Mouse (Mus musculus): Measurements from ENCODE around the gene Rgs18. TPM values are rescaled to one million over a fixed set of nuclear protein-coding genes. Genes with fewer than 3 reads are reported as not detected.

Rgs18 gene
- 4.0 and 4.5 TPM in 2 replicates for polyA plus RNA-seq (2015; fragmentation: Nextera tagmentation; extraction: Ambion mirVana)

- no peaks in the 10 kb centered on the region for H3K36me3 ChIP-seq (ENCODE audit: insufficient read depth, low read length)
- H3K27me3 ChIP-seq (replicated peaks; ENCODE audit: insufficient read depth, low read length), result no peaks in the 10 kb centered on the region
- no peak for TF ChIP-seq EP300 (IDR thresholded peaks at IDR 0.05)
- TF ChIP-seq CTCF (IDR thresholded peaks at IDR 0.05), result no peak
- DNase-seq (ENCODE audit: low spot score), result peak; percentile 25
- H3K4me3 ChIP-seq (ENCODE audit: low read depth, low read length), result no peak within 1 kb of the TSS
- no peaks in the 10 kb centered on the region for H3K9me3 ChIP-seq (ENCODE audit: low read length)
- ATAC-seq, result no peak
- 75% methylated on average over 5 of the region's 5 CpGs for WGBS
- H3K27ac ChIP-seq (ENCODE audit: low read length), result no peak within 1 kb of the TSS
- no peaks in the 10 kb centered on the region for H3K4me1 ChIP-seq (ENCODE audit: insufficient read depth, low read depth, low read length)
- H3K9ac ChIP-seq (replicated peaks; ENCODE audit: low read depth), result no peak within 1 kb of the TSS
- no peak within 1 kb of the TSS for H3K4me2 ChIP-seq (replicated peaks; ENCODE audit: low read depth, low read length)
Observed at GRCm38 (mm10) chr1:144775331-144775730, at the start of gene Rgs18. TSS of gene Rgs18 (minus strand) at chr1:144775435.

- DNase-seq (ENCODE audit: low spot score) (no peak), ATAC-seq (no peak)
- H3K9ac ChIP-seq (replicated peaks; ENCODE audit: low read depth), result no peak overlapping the region
- H3K4me1 ChIP-seq (ENCODE audit: insufficient read depth, low read depth, low read length), result no peaks in the 10 kb centered on the region
- no peaks in the 10 kb centered on the region for H3K27me3 ChIP-seq (replicated peaks; ENCODE audit: insufficient read depth, low read length)
- H3K27ac ChIP-seq (ENCODE audit: low read length), result no peak overlapping the region
- no peak overlapping the region for H3K4me3 ChIP-seq (ENCODE audit: low read depth, low read length)
- WGBS, result 55% methylated on average over 1 of the region's 1 CpGs
- H3K36me3 ChIP-seq (ENCODE audit: insufficient read depth, low read length), result no peaks in the 10 kb centered on the region
- TF ChIP-seq EP300 (IDR thresholded peaks at IDR 0.05) (no peak), CTCF (IDR thresholded peaks at IDR 0.05) (no peak)
- H3K4me2 ChIP-seq (replicated peaks; ENCODE audit: low read depth, low read length), result no peak overlapping the region
- H3K9me3 ChIP-seq (ENCODE audit: low read length), result no peaks in the 10 kb centered on the region
Observed at GRCm38 (mm10) chr1:144774394-144774793, 841 bp downstream of the Rgs18 start.

GRCm38 (mm10) chr1:144766218-144766617, 9.0 kb downstream of the Rgs18 start:
- 39% methylated on average over 2 of the region's 2 CpGs for whole genome bisulfite sequencing
- no peak for ATAC-seq
- no peaks in the 10 kb centered on the region for H3K9me3 ChIP-seq (ENCODE audit: low read length)

GRCm38 (mm10) chr1:144760792-144761191, 14.4 kb downstream of the Rgs18 start:
- WGBS, result 86% methylated on average over 3 of the region's 3 CpGs

More at GRCm38 (mm10) chr1:144766218-144766617, 9.0 kb downstream of the Rgs18 start:
- H3K36me3 ChIP-seq (ENCODE audit: insufficient read depth, low read length), result no peaks in the 10 kb centered on the region
- no peak overlapping the region for H3K4me2 ChIP-seq (replicated peaks; ENCODE audit: low read depth, low read length)
- H3K4me3 ChIP-seq (ENCODE audit: low read depth, low read length), result no peak overlapping the region
- no peak overlapping the region for H3K27ac ChIP-seq (ENCODE audit: low read length)
- DNase-seq (ENCODE audit: low spot score), result no peak
- no peaks in the 10 kb centered on the region for H3K27me3 ChIP-seq (replicated peaks; ENCODE audit: insufficient read depth, low read length)
- no peak overlapping the region for H3K9ac ChIP-seq (replicated peaks; ENCODE audit: low read depth)
- no peaks in the 10 kb centered on the region for H3K4me1 ChIP-seq (ENCODE audit: insufficient read depth, low read depth, low read length)
- TF ChIP-seq EP300 (IDR thresholded peaks at IDR 0.05), result no peak
- no peak for TF ChIP-seq CTCF (IDR thresholded peaks at IDR 0.05)

GRCm38 (mm10) chr1:144750763-144751162, 24.5 kb downstream of the Rgs18 start:
- H3K27ac ChIP-seq (ENCODE audit: low read length), result no peak overlapping the region
- 69% methylated on average over 3 of the region's 3 CpGs for WGBS
- TF ChIP-seq EP300 (IDR thresholded peaks at IDR 0.05) (no peak), CTCF (IDR thresholded peaks at IDR 0.05) (no peak)
- no peak overlapping the region for H3K9ac ChIP-seq (replicated peaks; ENCODE audit: low read depth)
- H3K4me1 ChIP-seq (ENCODE audit: insufficient read depth, low read depth, low read length), result no peaks in the 10 kb centered on the region
- no peaks in the 10 kb centered on the region for H3K36me3 ChIP-seq (ENCODE audit: insufficient read depth, low read length)
- no peak overlapping the region for H3K4me2 ChIP-seq (replicated peaks; ENCODE audit: low read depth, low read length)
- ATAC-seq (no peak), DNase-seq (ENCODE audit: low spot score) (no peak)
- H3K9me3 ChIP-seq (ENCODE audit: low read length), result no peaks in the 10 kb centered on the region
- no peaks in the 10 kb centered on the region for H3K27me3 ChIP-seq (replicated peaks; ENCODE audit: insufficient read depth, low read length)
- H3K4me3 ChIP-seq (ENCODE audit: low read depth, low read length), result no peak overlapping the region

More at GRCm38 (mm10) chr1:144760792-144761191, 14.4 kb downstream of the Rgs18 start:
- no peaks in the 10 kb centered on the region for H3K9me3 ChIP-seq (ENCODE audit: low read length)
- no peaks in the 10 kb centered on the region for H3K27me3 ChIP-seq (replicated peaks; ENCODE audit: insufficient read depth, low read length)
- no peak overlapping the region for H3K9ac ChIP-seq (replicated peaks; ENCODE audit: low read depth)
- no peaks in the 10 kb centered on the region for H3K4me1 ChIP-seq (ENCODE audit: insufficient read depth, low read depth, low read length)
- DNase-seq (ENCODE audit: low spot score) (no peak), ATAC-seq (no peak)
- no peak overlapping the region for H3K4me2 ChIP-seq (replicated peaks; ENCODE audit: low read depth, low read length)
- no peak overlapping the region for H3K27ac ChIP-seq (ENCODE audit: low read length)
- no peak for TF ChIP-seq EP300 (IDR thresholded peaks at IDR 0.05)
- TF ChIP-seq CTCF (IDR thresholded peaks at IDR 0.05), result no peak
- no peak overlapping the region for H3K4me3 ChIP-seq (ENCODE audit: low read depth, low read length)
- H3K36me3 ChIP-seq (ENCODE audit: insufficient read depth, low read length), result no peaks in the 10 kb centered on the region

GRCm38 (mm10) chr1:144746182-144746581, 29.1 kb downstream of the Rgs18 start:
- ATAC-seq, result no peak
- WGBS, result 87% methylated on average over 1 of the region's 1 CpGs
- TF ChIP-seq EP300 (IDR thresholded peaks at IDR 0.05), result no peak
- TF ChIP-seq CTCF (IDR thresholded peaks at IDR 0.05), result no peak
- Histone ChIP-seq H3K9me3 (ENCODE audit: low read length) (no peaks in the 10 kb centered on the region), H3K9ac (replicated peaks; ENCODE audit: low read depth) (no peak overlapping the region), H3K4me1 (ENCODE audit: insufficient read depth, low read depth, low read length) (no peaks in the 10 kb centered on the region), H3K4me2 (replicated peaks; ENCODE audit: low read depth, low read length) (no peak overlapping the region), H3K36me3 (ENCODE audit: insufficient read depth, low read length) (no peaks in the 10 kb centered on the region), H3K4me3 (ENCODE audit: low read depth, low read length) (no peak overlapping the region), H3K27ac (ENCODE audit: low read length) (no peak overlapping the region), H3K27me3 (replicated peaks; ENCODE audit: insufficient read depth, low read length) (no peaks in the 10 kb centered on the region)
- DNase-seq (ENCODE audit: low spot score), result no peak

GRCm38 (mm10) chr1:144737739-144738138, 37.5 kb downstream of the Rgs18 start:
- no peak for ATAC-seq
- Histone ChIP-seq H3K9me3 (ENCODE audit: low read length) (no peaks in the 10 kb centered on the region), H3K4me1 (ENCODE audit: insufficient read depth, low read depth, low read length) (no peaks in the 10 kb centered on the region), H3K4me2 (replicated peaks; ENCODE audit: low read depth, low read length) (no peak overlapping the region), H3K9ac (replicated peaks; ENCODE audit: low read depth) (no peak overlapping the region), H3K27ac (ENCODE audit: low read length) (no peak overlapping the region), H3K4me3 (ENCODE audit: low read depth, low read length) (no peak overlapping the region), H3K27me3 (replicated peaks; ENCODE audit: insufficient read depth, low read length) (no peaks in the 10 kb centered on the region), H3K36me3 (ENCODE audit: insufficient read depth, low read length) (no peaks in the 10 kb centered on the region)
- no peak for DNase-seq (ENCODE audit: low spot score)
- 79% methylated on average over 6 of the region's 6 CpGs for WGBS
- TF ChIP-seq EP300 (IDR thresholded peaks at IDR 0.05) (no peak), CTCF (IDR thresholded peaks at IDR 0.05) (no peak)
